Mouse (Mus musculus): ENCODE results near the gene Lsamp. TPM values are rescaled to one million over a fixed set of nuclear protein-coding genes. Genes with fewer than 3 reads are reported as not detected.

Lsamp gene
- total and polyA plus RNA-seq, 2 experiments from 2014 or later, result 0.61 to 0.95 TPM

- Histone ChIP-seq H3K4me2 (ENCODE audit: low read depth, low read length) (no peak overlapping the region), H3K9ac (replicated peaks; ENCODE audit: low read depth, low read length) (no peak overlapping the region), H3K27me3 (ENCODE audit: control insufficient read depth, insufficient read depth, low read length) (no peaks in the 10 kb centered on the region), H3K4me3 (ENCODE audit: low read depth, low read length) (no peak overlapping the region), H3K4me1 (ENCODE audit: control insufficient read depth, insufficient read depth) (no peaks in the 10 kb centered on the region), H3K27ac (ENCODE audit: low read depth) (no peak overlapping the region), H3K36me3 (replicated peaks; ENCODE audit: control insufficient read depth, insufficient read depth, low read length) (no peaks in the 10 kb centered on the region), H3K9me3 (replicated peaks; ENCODE audit: control insufficient read depth, low read length) (no peaks in the 10 kb centered on the region)
- DNase-seq (ENCODE audit: low spot score), result no peak
- no peak for TF ChIP-seq CTCF (IDR thresholded peaks at IDR 0.05; ENCODE audit: low read depth)
- no peak for TF ChIP-seq EP300 (IDR thresholded peaks at IDR 0.05; ENCODE audit: low read depth)
- 78% methylated on average over 4 of the region's 4 CpGs for WGBS
- no peak for ATAC-seq (ENCODE audit: insufficient read depth, low read depth)
Measured at GRCm38 (mm10) chr16:40549663-40550062, 565.5 kb downstream of the Lsamp start.

GRCm38 (mm10) chr16:40555608-40556007, 571.4 kb downstream of the Lsamp start:
- ATAC-seq (ENCODE audit: insufficient read depth, low read depth) (no peak), DNase-seq (ENCODE audit: low spot score) (no peak)
- Histone ChIP-seq H3K36me3 (replicated peaks; ENCODE audit: control insufficient read depth, insufficient read depth, low read length) (no peaks in the 10 kb centered on the region), H3K27me3 (ENCODE audit: control insufficient read depth, insufficient read depth, low read length) (no peaks in the 10 kb centered on the region), H3K4me3 (ENCODE audit: low read depth, low read length) (no peak overlapping the region), H3K4me2 (ENCODE audit: low read depth, low read length) (no peak overlapping the region), H3K27ac (ENCODE audit: low read depth) (no peak overlapping the region), H3K9me3 (replicated peaks; ENCODE audit: control insufficient read depth, low read length) (no peaks in the 10 kb centered on the region), H3K9ac (replicated peaks; ENCODE audit: low read depth, low read length) (no peak overlapping the region), H3K4me1 (ENCODE audit: control insufficient read depth, insufficient read depth) (no peaks in the 10 kb centered on the region)
- no peak for TF ChIP-seq CTCF (IDR thresholded peaks at IDR 0.05; ENCODE audit: low read depth)
- TF ChIP-seq EP300 (IDR thresholded peaks at IDR 0.05; ENCODE audit: low read depth), result no peak
- WGBS, result 75% methylated on average over 1 of the region's 1 CpGs

GRCm38 (mm10) chr16:40557680-40558249, 573.6 kb downstream of the Lsamp start:
- H3K36me3 ChIP-seq (replicated peaks; ENCODE audit: control insufficient read depth, insufficient read depth, low read length), result no peaks in the 10 kb centered on the region
- no peak overlapping the region for H3K4me3 ChIP-seq (ENCODE audit: low read depth, low read length)
- DNase-seq (ENCODE audit: low spot score), result no peak
- no peak overlapping the region for H3K9ac ChIP-seq (replicated peaks; ENCODE audit: low read depth, low read length)
- TF ChIP-seq CTCF (IDR thresholded peaks at IDR 0.05; ENCODE audit: low read depth), result no peak
- no peak for TF ChIP-seq EP300 (IDR thresholded peaks at IDR 0.05; ENCODE audit: low read depth)
- H3K4me1 ChIP-seq (ENCODE audit: control insufficient read depth, insufficient read depth), result no peaks in the 10 kb centered on the region
- no peak overlapping the region for H3K4me2 ChIP-seq (ENCODE audit: low read depth, low read length)
- no peak for ATAC-seq (ENCODE audit: insufficient read depth, low read depth)
- no peaks in the 10 kb centered on the region for H3K27me3 ChIP-seq (ENCODE audit: control insufficient read depth, insufficient read depth, low read length)
- H3K27ac ChIP-seq (ENCODE audit: low read depth), result no peak overlapping the region
- 88% methylated on average over 5 of the region's 5 CpGs for WGBS
- H3K9me3 ChIP-seq (replicated peaks; ENCODE audit: control insufficient read depth, low read length), result no peaks in the 10 kb centered on the region

- H3K27me3 ChIP-seq (ENCODE audit: control insufficient read depth, insufficient read depth, low read length), result no peaks in the 10 kb centered on the region
- no peak for TF ChIP-seq EP300 (IDR thresholded peaks at IDR 0.05; ENCODE audit: low read depth)
- TF ChIP-seq CTCF (IDR thresholded peaks at IDR 0.05; ENCODE audit: low read depth), result no peak
- 84% methylated on average over 9 of the region's 9 CpGs for WGBS
- no peak for ATAC-seq (ENCODE audit: insufficient read depth, low read depth)
- no peaks in the 10 kb centered on the region for H3K9me3 ChIP-seq (replicated peaks; ENCODE audit: control insufficient read depth, low read length)
- H3K4me2 ChIP-seq (ENCODE audit: low read depth, low read length), result no peak overlapping the region
- no peak overlapping the region for H3K27ac ChIP-seq (ENCODE audit: low read depth)
- no peak overlapping the region for H3K9ac ChIP-seq (replicated peaks; ENCODE audit: low read depth, low read length)
- no peaks in the 10 kb centered on the region for H3K36me3 ChIP-seq (replicated peaks; ENCODE audit: control insufficient read depth, insufficient read depth, low read length)
- no peak for DNase-seq (ENCODE audit: low spot score)
- H3K4me1 ChIP-seq (ENCODE audit: control insufficient read depth, insufficient read depth), result no peaks in the 10 kb centered on the region
- no peak overlapping the region for H3K4me3 ChIP-seq (ENCODE audit: low read depth, low read length)
Measured at GRCm38 (mm10) chr16:40567431-40567941, 583.3 kb downstream of the Lsamp start.

GRCm38 (mm10) chr16:40572085-40572745, 588.1 kb downstream of the Lsamp start:
- H3K4me3 ChIP-seq (ENCODE audit: low read depth, low read length), result no peak overlapping the region
- no peaks in the 10 kb centered on the region for H3K36me3 ChIP-seq (replicated peaks; ENCODE audit: control insufficient read depth, insufficient read depth, low read length)
- 75% methylated on average over 12 of the region's 12 CpGs for WGBS
- no peak for DNase-seq (ENCODE audit: low spot score)
- H3K9ac ChIP-seq (replicated peaks; ENCODE audit: low read depth, low read length), result no peak overlapping the region
- TF ChIP-seq EP300 (IDR thresholded peaks at IDR 0.05; ENCODE audit: low read depth) (no peak), CTCF (IDR thresholded peaks at IDR 0.05; ENCODE audit: low read depth) (no peak)
- no peaks in the 10 kb centered on the region for H3K9me3 ChIP-seq (replicated peaks; ENCODE audit: control insufficient read depth, low read length)
- no peak overlapping the region for H3K4me2 ChIP-seq (ENCODE audit: low read depth, low read length)
- H3K27me3 ChIP-seq (ENCODE audit: control insufficient read depth, insufficient read depth, low read length), result no peaks in the 10 kb centered on the region
- H3K4me1 ChIP-seq (ENCODE audit: control insufficient read depth, insufficient read depth), result no peaks in the 10 kb centered on the region
- H3K27ac ChIP-seq (ENCODE audit: low read depth), result no peak overlapping the region
- ATAC-seq (ENCODE audit: insufficient read depth, low read depth), result no peak
